Comparison of ENCODE assay signal across 8 mouse cellular contexts in the genomic region with DNA sequence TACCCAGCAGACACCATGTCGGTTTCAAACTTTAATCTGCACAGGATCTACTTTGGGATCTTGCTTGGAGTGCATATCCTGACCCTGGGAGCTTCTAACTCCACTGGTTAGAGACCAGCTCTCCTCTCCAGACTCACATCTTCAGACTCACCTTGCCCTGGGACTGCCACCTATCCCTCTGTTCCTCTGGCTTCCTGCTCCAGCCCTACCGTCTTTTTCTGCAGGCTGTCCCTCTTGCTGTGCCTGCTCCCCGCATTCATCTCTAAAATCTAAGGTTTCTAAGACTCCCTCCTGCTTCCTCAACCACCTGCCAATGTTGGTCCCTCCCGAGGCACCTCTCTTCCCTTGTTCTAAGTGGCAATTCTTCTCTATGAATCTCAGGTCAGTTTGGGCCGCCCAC.
A peak's percentile ranks its signal among the peaks of the same experiment; 100 is the strongest.
DNase-seq lines count a peak whose midpoint lies in the region; ATAC-seq and TF ChIP-seq lines count a peak whose summit lies in the region.

No protein-coding gene starts in this region.

- no peak overlapping the region for H3K4me2 ChIP-seq in heart, embryonic 11.5 days

- peak; percentile 93 for DNase-seq in heart, adult 11 months
- peak; percentile 37 for DNase-seq in ES-E14 (ENCODE audit: low read depth, low spot score)
- DNase-seq in forelimb bud, embryonic 11.5 days (ENCODE audit: low read depth, low spot score), result peak; percentile 76
- DNase-seq in kidney, postnatal 4 days, result peak; percentile 85
- no peak for DNase-seq in cerebellum, adult 11-12 months
- DNase-seq in frontal cortex, postnatal 36 days (ENCODE audit: low spot score in 2 of 2), result no peak

- H3K4me1 ChIP-seq in heart, embryonic 11.5 days (ENCODE audit: control insufficient read depth, insufficient read depth, low read length), result no peaks in the 10 kb centered on the region
- no peaks in the 10 kb centered on the region for H3K4me1 ChIP-seq in ES-E14 (ENCODE audit: control insufficient read depth in 2 of 2, insufficient read depth in 2 of 2, low read length in 2 of 2, poor library complexity in 1 of 2)

- in situ Hi-C loops in ES-E14 (cut with MboI; ENCODE audit: low sequenced_read_pairs in 2 of 2, unreplicated experiment in 2 of 2), result no loop called here

- no peaks in the 10 kb centered on the region for H3K36me3 ChIP-seq in heart, embryonic 11.5 days (ENCODE audit: control insufficient read depth, insufficient read depth, low read length)
- no peaks in the 10 kb centered on the region for H3K36me3 ChIP-seq in ES-E14 (ENCODE audit: control insufficient read depth, insufficient read depth, low read length, poor library complexity, severe bottlenecking)

- H3K4me3 ChIP-seq in heart, embryonic 11.5 days (ENCODE audit: low read depth, low read length), result no peak overlapping the region
- no peak overlapping the region for H3K4me3 ChIP-seq in ES-E14 (ENCODE audit: insufficient read depth in 1 of 2, low read depth in 1 of 2, low read length in 2 of 2, poor library complexity in 1 of 2, severe bottlenecking in 1 of 2)

- no peak for ATAC-seq in heart, embryonic 11.5 days (replicated peaks; ENCODE audit: insufficient number of reproducible peaks, low FRiP score, low TSS enrichment)
- ATAC-seq in megakaryocyte, adult 5-6 weeks (ENCODE audit: poor library complexity, severe bottlenecking), result no peak

- H3K27ac ChIP-seq in heart, embryonic 11.5 days (ENCODE audit: low read depth, low read length), result no peak overlapping the region
- H3K27ac ChIP-seq in ES-E14 (ENCODE audit: insufficient read depth, low read depth, low read length, poor library complexity, severe bottlenecking), result no peak overlapping the region

- WGBS in heart, embryonic 11.5 days (ENCODE audit: insufficient replicate concordance), result 14% methylated on average over 5 of the region's 5 CpGs

- H3K27me3 ChIP-seq in heart, embryonic 11.5 days (ENCODE audit: control insufficient read depth, insufficient read depth, low read length), result no peaks in the 10 kb centered on the region

- no peaks in the 10 kb centered on the region for H3K9me3 ChIP-seq in heart, embryonic 11.5 days (replicated peaks; ENCODE audit: control insufficient read depth, low read length)
- H3K9me3 ChIP-seq in ES-E14 (ENCODE audit: control insufficient read depth, insufficient read depth, low read depth, low read length), result no peaks in the 10 kb centered on the region

- no peak overlapping the region for H3K9ac ChIP-seq in heart, embryonic 11.5 days (ENCODE audit: low read depth, low read length)
- H3K9ac ChIP-seq in ES-E14 (ENCODE audit: insufficient read depth, low read depth, low read length, poor library complexity, severe bottlenecking), result no peak overlapping the region

TF ChIP-seq in ES-E14, 5 proteins besides CTCF, POLR2A, EP300 and RAD21:
- TF ChIP-seq MAFK (IDR thresholded peaks at IDR 0.05; ENCODE audit: insufficient read depth, low read depth, low read length) (no peak), HCFC1 (IDR thresholded peaks at IDR 0.05; ENCODE audit: borderline replicate concordance, insufficient read depth, low read length) (no peak), CHD2 (IDR thresholded peaks at IDR 0.05; ENCODE audit: low read depth, low read length) (no peak), ZC3H11A (IDR thresholded peaks at IDR 0.05; ENCODE audit: borderline replicate concordance, low read depth, low read length) (no peak), ZNF384 (IDR thresholded peaks at IDR 0.05; ENCODE audit: low read depth, low read length) (no peak)
TF ChIP-seq in ES-E14: peak in this region for 0.

Comparison
In these comparisons a context has a peak if more than half of its experiments do, and no peak if none do; other contexts are left out.
1. DNase-seq: peak in heart, adult 11 months (single experiment), ES-E14 (single experiment), forelimb bud, embryonic 11.5 days (single experiment) and kidney, postnatal 4 days (2 of 2); none in cerebellum, adult 11-12 months (single experiment) and frontal cortex, postnatal 36 days (0 of 2).